Mouse (Mus musculus): ENCODE measurements around the gene Tnfaip8l3. TPM values are rescaled to one million over a fixed set of nuclear protein-coding genes. Genes with fewer than 3 reads are reported as not detected.

Tnfaip8l3 gene
- total and polyA plus RNA-seq, 2 experiments from 2014 or later, result 0.27 to 0.90 TPM

DNA sequence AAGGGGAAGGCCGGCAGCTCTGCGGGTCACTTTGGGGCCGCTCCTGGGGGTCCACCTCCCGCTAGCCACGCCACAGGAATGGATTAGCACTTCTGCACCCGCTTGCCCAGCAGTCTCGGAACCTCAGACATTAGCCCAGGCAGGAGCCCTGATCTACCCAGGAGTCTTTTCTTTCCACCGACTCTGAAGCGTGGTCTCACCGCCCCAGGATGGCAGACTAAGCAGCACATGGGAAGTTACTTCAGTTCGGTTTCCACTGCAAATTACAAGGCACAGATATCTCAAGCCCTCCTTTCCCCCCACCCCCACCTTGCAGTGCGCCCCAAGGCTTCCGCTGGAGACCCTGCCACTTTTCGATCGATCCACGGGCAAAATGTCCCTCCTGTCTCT is 551 bp downstream of the Tnfaip8l3 start:
- H3K4me2 ChIP-seq (ENCODE audit: low read depth, low read length), result peak overlapping the region; percentile 70
- no peak overlapping the region for H3K9ac ChIP-seq (replicated peaks; ENCODE audit: low read depth, low read length)
- H3K4me3 ChIP-seq (ENCODE audit: low read depth, low read length), result peak overlapping the region; percentile 44
- H3K27ac ChIP-seq (ENCODE audit: low read depth), result no peak overlapping the region
- 5% methylated on average over 16 of the region's 16 CpGs for WGBS
- ATAC-seq (ENCODE audit: insufficient read depth, low read depth) (no peak), DNase-seq (ENCODE audit: low spot score) (no peak)
- H3K9me3 ChIP-seq (replicated peaks; ENCODE audit: control insufficient read depth, low read length), result no peaks in the 10 kb centered on the region
- no peaks in the 10 kb centered on the region for H3K36me3 ChIP-seq (replicated peaks; ENCODE audit: control insufficient read depth, insufficient read depth, low read length)
- no peak for TF ChIP-seq CTCF (IDR thresholded peaks at IDR 0.05; ENCODE audit: low read depth)
- TF ChIP-seq EP300 (IDR thresholded peaks at IDR 0.05; ENCODE audit: low read depth), result no peak
- H3K4me1 ChIP-seq (ENCODE audit: control insufficient read depth, insufficient read depth), result peaks cover 8% of the 10 kb centered on the region; the same call in 1 of the 2 replicates
- peaks cover 25% of the 10 kb centered on the region for H3K27me3 ChIP-seq (ENCODE audit: control insufficient read depth, insufficient read depth, low read length)

DNA sequence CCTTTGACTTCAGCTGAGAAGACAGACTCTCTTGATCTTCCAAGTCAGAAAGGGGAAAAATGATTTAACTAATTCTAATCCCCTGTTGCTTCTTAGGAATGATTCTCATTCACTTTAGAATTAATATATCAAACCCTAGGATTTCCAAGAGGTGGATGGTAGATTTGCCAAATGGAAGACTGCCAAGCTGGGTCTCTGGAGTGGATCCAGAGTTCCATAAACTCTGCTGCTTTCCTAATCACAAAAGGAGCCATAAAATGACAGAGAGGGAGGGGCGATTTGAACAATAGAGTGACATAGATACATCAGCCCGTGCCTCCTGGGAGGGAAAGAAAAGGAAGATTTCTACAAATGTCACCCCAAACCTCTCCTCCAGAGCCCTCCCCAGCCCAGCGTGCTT is 3.4 kb downstream of the Tnfaip8l3 start:
- Histone ChIP-seq H3K36me3 (replicated peaks; ENCODE audit: control insufficient read depth, insufficient read depth, low read length) (no peaks in the 10 kb centered on the region), H3K9ac (replicated peaks; ENCODE audit: low read depth, low read length) (no peak overlapping the region), H3K27ac (ENCODE audit: low read depth) (no peak overlapping the region), H3K9me3 (replicated peaks; ENCODE audit: control insufficient read depth, low read length) (no peaks in the 10 kb centered on the region), H3K27me3 (ENCODE audit: control insufficient read depth, insufficient read depth, low read length) (peaks cover 25% of the 10 kb centered on the region), H3K4me1 (ENCODE audit: control insufficient read depth, insufficient read depth) (peaks cover 8% of the 10 kb centered on the region; the same call in 1 of the 2 replicates), H3K4me3 (ENCODE audit: low read depth, low read length) (no peak overlapping the region), H3K4me2 (ENCODE audit: low read depth, low read length) (no peak overlapping the region)
- TF ChIP-seq EP300 (IDR thresholded peaks at IDR 0.05; ENCODE audit: low read depth) (no peak), CTCF (IDR thresholded peaks at IDR 0.05; ENCODE audit: low read depth) (no peak)
- 49% methylated on average over 3 of the region's 3 CpGs for WGBS
- DNase-seq (ENCODE audit: low spot score) (no peak), ATAC-seq (ENCODE audit: insufficient read depth, low read depth) (no peak)

DNA sequence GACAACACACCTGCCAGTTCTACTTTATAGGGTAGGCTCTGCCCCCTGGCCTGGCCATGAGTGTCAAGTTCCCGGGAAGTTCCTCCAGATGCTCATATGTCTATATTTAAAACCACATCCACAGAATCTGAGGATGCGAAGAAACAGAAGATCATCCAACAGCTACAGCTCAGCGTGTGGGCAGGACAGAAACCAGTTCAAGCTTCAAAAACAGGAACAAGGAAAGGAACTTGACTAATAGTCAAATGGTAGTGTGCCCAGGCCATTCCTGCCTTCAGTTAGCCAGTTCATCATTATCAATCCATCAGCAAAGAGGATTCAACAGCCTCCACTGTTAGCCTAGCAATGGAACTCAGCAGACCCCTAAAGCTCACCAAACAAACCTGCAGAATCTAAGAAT is 4.5 kb downstream of the Tnfaip8l3 start:
- no peak overlapping the region for H3K4me2 ChIP-seq (ENCODE audit: low read depth, low read length)
- no peak overlapping the region for H3K4me3 ChIP-seq (ENCODE audit: low read depth, low read length)
- DNase-seq (ENCODE audit: low spot score), result no peak
- H3K9me3 ChIP-seq (replicated peaks; ENCODE audit: control insufficient read depth, low read length), result no peaks in the 10 kb centered on the region
- WGBS, result 65% methylated on average over 3 of the region's 3 CpGs
- H3K4me1 ChIP-seq (ENCODE audit: control insufficient read depth, insufficient read depth), result peaks cover 2% of the 10 kb centered on the region; the same call in 1 of the 2 replicates
- ATAC-seq (ENCODE audit: insufficient read depth, low read depth), result no peak
- H3K27me3 ChIP-seq (ENCODE audit: control insufficient read depth, insufficient read depth, low read length), result peaks cover 25% of the 10 kb centered on the region
- H3K9ac ChIP-seq (replicated peaks; ENCODE audit: low read depth, low read length), result no peak overlapping the region
- H3K27ac ChIP-seq (ENCODE audit: low read depth), result no peak overlapping the region
- TF ChIP-seq EP300 (IDR thresholded peaks at IDR 0.05; ENCODE audit: low read depth), result no peak
- no peak for TF ChIP-seq CTCF (IDR thresholded peaks at IDR 0.05; ENCODE audit: low read depth)
- H3K36me3 ChIP-seq (replicated peaks; ENCODE audit: control insufficient read depth, insufficient read depth, low read length), result no peaks in the 10 kb centered on the region

DNA sequence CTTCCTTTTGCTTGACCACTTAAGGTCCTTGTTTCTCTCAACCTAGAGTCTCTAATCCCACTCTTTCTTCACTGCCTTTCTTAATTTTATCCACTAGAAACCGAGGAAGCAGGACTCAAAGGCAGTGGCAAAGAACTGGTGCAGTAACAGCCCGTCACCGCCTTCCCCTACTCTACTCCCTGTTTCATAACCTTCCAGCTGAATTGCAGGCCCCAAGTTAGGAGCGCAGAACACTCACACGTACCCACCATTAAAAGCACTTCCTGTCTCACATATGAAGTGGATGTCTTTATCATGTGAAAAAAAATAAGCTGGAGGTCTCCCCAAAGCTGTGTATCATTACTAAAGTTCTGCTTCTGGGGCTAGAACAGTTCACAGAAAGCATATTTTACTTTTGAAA is 6.5 kb downstream of the Tnfaip8l3 start:
- no peak for TF ChIP-seq CTCF (IDR thresholded peaks at IDR 0.05; ENCODE audit: low read depth)
- no peak for TF ChIP-seq EP300 (IDR thresholded peaks at IDR 0.05; ENCODE audit: low read depth)
- no peaks in the 10 kb centered on the region for H3K36me3 ChIP-seq (replicated peaks; ENCODE audit: control insufficient read depth, insufficient read depth, low read length)
- WGBS, result 66% methylated on average over 5 of the region's 5 CpGs
- H3K4me3 ChIP-seq (ENCODE audit: low read depth, low read length), result no peak overlapping the region
- ATAC-seq (ENCODE audit: insufficient read depth, low read depth) (no peak), DNase-seq (ENCODE audit: low spot score) (no peak)
- H3K27me3 ChIP-seq (ENCODE audit: control insufficient read depth, insufficient read depth, low read length), result peaks cover 7% of the 10 kb centered on the region
- no peak overlapping the region for H3K27ac ChIP-seq (ENCODE audit: low read depth)
- no peak overlapping the region for H3K9ac ChIP-seq (replicated peaks; ENCODE audit: low read depth, low read length)
- H3K4me1 ChIP-seq (ENCODE audit: control insufficient read depth, insufficient read depth), result no peaks in the 10 kb centered on the region
- H3K4me2 ChIP-seq (ENCODE audit: low read depth, low read length), result no peak overlapping the region
- no peaks in the 10 kb centered on the region for H3K9me3 ChIP-seq (replicated peaks; ENCODE audit: control insufficient read depth, low read length)

DNA sequence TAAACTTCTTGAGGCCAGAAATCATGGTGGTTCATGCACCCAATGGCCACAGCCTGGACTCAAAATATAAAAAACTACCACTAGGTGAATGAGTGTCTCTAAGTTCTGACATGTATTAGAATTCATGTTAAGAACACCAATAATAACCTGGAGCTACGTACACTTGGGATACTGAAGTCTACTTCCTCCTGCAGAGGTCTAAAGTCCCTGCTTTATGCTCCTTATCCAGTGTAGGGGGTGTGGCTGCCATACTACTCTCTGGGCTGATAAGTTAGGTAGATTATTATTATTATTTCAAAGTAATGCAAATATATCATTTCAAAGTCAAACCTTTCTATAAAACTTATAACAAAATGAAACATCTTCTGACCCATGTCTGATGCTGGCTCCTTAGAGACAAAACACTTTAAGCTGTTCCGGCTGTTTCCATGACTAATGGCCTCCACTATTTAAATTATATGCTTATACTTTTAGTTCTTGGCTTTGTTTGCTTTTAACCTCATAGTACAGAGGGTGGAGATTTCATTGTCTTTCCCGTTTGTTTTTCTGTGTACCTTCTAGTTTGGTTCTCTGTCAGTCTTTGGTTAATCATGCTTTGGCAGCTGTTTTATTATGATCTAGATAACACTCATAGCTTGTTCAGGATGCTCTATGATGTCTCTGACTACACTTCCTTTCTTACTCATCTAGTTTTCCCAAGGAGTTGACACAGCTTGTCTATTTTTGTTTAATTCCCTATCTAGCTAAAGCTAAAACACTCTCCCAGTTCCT is 16.7 kb downstream of the Tnfaip8l3 start:
- no peak for DNase-seq (ENCODE audit: low spot score)
- ATAC-seq (ENCODE audit: insufficient read depth, low read depth), result no peak
- TF ChIP-seq EP300 (IDR thresholded peaks at IDR 0.05; ENCODE audit: low read depth), result no peak
- TF ChIP-seq CTCF (IDR thresholded peaks at IDR 0.05; ENCODE audit: low read depth), result no peak
- Histone ChIP-seq H3K27me3 (ENCODE audit: control insufficient read depth, insufficient read depth, low read length) (no peaks in the 10 kb centered on the region), H3K9me3 (replicated peaks; ENCODE audit: control insufficient read depth, low read length) (no peaks in the 10 kb centered on the region), H3K4me3 (ENCODE audit: low read depth, low read length) (no peak overlapping the region), H3K36me3 (replicated peaks; ENCODE audit: control insufficient read depth, insufficient read depth, low read length) (no peaks in the 10 kb centered on the region), H3K27ac (ENCODE audit: low read depth) (no peak overlapping the region), H3K4me1 (ENCODE audit: control insufficient read depth, insufficient read depth) (no peaks in the 10 kb centered on the region), H3K9ac (replicated peaks; ENCODE audit: low read depth, low read length) (no peak overlapping the region), H3K4me2 (ENCODE audit: low read depth, low read length) (no peak overlapping the region)
- WGBS, result 57% methylated on average over 3 of the region's 3 CpGs

DNA sequence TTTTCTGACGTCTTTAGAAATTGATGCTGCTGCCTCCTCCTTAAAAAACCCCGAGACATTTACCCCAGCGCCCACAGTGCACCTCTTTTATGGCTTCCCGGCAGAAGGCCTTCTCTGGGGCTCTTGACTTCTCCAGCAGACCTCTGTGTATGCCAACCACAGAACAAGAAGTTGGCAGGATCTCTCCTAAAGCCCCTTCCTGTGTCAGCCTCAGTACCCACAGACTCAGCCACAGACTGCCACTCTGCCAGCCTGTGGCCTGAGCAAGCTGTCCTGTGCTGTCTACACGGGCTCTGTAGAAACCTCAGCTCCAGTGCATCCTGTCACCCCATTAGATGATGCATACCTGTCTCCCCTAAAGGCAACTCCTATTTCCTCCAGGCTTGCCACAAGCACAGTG is 19.2 kb downstream of the Tnfaip8l3 start:
- WGBS, result 60% methylated on average over 5 of the region's 5 CpGs
- H3K4me1 ChIP-seq (ENCODE audit: control insufficient read depth, insufficient read depth), result no peaks in the 10 kb centered on the region
- ATAC-seq (ENCODE audit: insufficient read depth, low read depth) (no peak), DNase-seq (ENCODE audit: low spot score) (no peak)
- H3K27me3 ChIP-seq (ENCODE audit: control insufficient read depth, insufficient read depth, low read length), result no peaks in the 10 kb centered on the region
- H3K9ac ChIP-seq (replicated peaks; ENCODE audit: low read depth, low read length), result no peak overlapping the region
- H3K9me3 ChIP-seq (replicated peaks; ENCODE audit: control insufficient read depth, low read length), result no peaks in the 10 kb centered on the region
- TF ChIP-seq CTCF (IDR thresholded peaks at IDR 0.05; ENCODE audit: low read depth), result no peak
- no peak for TF ChIP-seq EP300 (IDR thresholded peaks at IDR 0.05; ENCODE audit: low read depth)
- no peak overlapping the region for H3K4me2 ChIP-seq (ENCODE audit: low read depth, low read length)
- no peaks in the 10 kb centered on the region for H3K36me3 ChIP-seq (replicated peaks; ENCODE audit: control insufficient read depth, insufficient read depth, low read length)
- no peak overlapping the region for H3K4me3 ChIP-seq (ENCODE audit: low read depth, low read length)
- no peak overlapping the region for H3K27ac ChIP-seq (ENCODE audit: low read depth)

All from heart, postnatal 0 days (tissue).